Comparison of ENCODE assay signal across 8 mouse cellular contexts in genomic region chr19:44266824-44267498, GRCm38 (mm10). TPM values are rescaled to one million over a fixed set of nuclear protein-coding genes. Genes with fewer than 3 reads are reported as not detected.
DNase-seq lines count a peak whose midpoint lies in the region; ATAC-seq and TF ChIP-seq lines count a peak whose summit lies in the region.

No protein-coding gene starts in this region.

- TF ChIP-seq RAD21 in CH12.LX (IDR thresholded peaks at IDR 0.05; ENCODE audit: low read depth, low read length) = no peak; the same call in 1 of the 2 replicates

- peaks cover under 1% of the 10 kb centered on the region for H3K9me3 ChIP-seq in CH12.LX (replicated peaks; ENCODE audit: low read length)
- H3K9me3 ChIP-seq in forebrain, embryonic 11.5 days (ENCODE audit: control insufficient read depth, low read length) = no peaks in the 10 kb centered on the region
- H3K9me3 ChIP-seq in heart, embryonic 16.5 days (replicated peaks; ENCODE audit: control insufficient read depth, low read length) = no peaks in the 10 kb centered on the region
- no peaks in the 10 kb centered on the region for H3K9me3 ChIP-seq in liver, embryonic 15.5 days (replicated peaks)
- H3K9me3 ChIP-seq in neural tube, embryonic 12.5 days = no peaks in the 10 kb centered on the region

- TF ChIP-seq EP300 in CH12.LX (IDR thresholded peaks at IDR 0.05; ENCODE audit: low read length) = no peak

- TF ChIP-seq POLR2A in CH12.LX (IDR thresholded peaks at IDR 0.05; ENCODE audit: low read depth, low read length) = peak; percentile 78

- peak; percentile 98 for ATAC-seq in forebrain, embryonic 11.5 days (replicated peaks; ENCODE audit: low FRiP score)
- ATAC-seq in heart, embryonic 16.5 days (replicated peaks; ENCODE audit: extremely low read depth, insufficient read depth, low FRiP score) = peak; percentile 97
- ATAC-seq in liver, embryonic 15.5 days (ENCODE audit: insufficient read depth) = peak; percentile 97
- peak; percentile 97 for ATAC-seq in neural tube, embryonic 12.5 days (ENCODE audit: low FRiP score, low read depth)

- in situ Hi-C loops in CH12.LX (cut with MboI; ENCODE audit: low pct_ligation_motif_present, low pct_unique_long_range_greater_than_20kb, low sequenced_read_pairs) = no loop called here

- H3K79me2 ChIP-seq in CH12.LX (replicated peaks; ENCODE audit: control insufficient read depth, extremely low read depth, insufficient read depth, poor library complexity, severe bottlenecking) = no peaks in the 10 kb centered on the region

- peak overlapping the region; percentile 62 to 72 (median 63) for H3K4me3 ChIP-seq in CH12.LX (replicated peaks in 1 of 3; ENCODE audit: low read depth in 2 of 3, low read length in 2 of 3, poor library complexity in 1 of 3)
- H3K4me3 ChIP-seq in forebrain, embryonic 11.5 days (ENCODE audit: low read depth, low read length) = peak overlapping the region; percentile 45
- H3K4me3 ChIP-seq in heart, embryonic 16.5 days (ENCODE audit: low read length) = peak overlapping the region; percentile 77
- peak overlapping the region; percentile 68 for H3K4me3 ChIP-seq in liver, embryonic 15.5 days (replicated peaks)
- H3K4me3 ChIP-seq in neural tube, embryonic 12.5 days = peak overlapping the region; percentile 51

- no peaks in the 10 kb centered on the region for H3K27me3 ChIP-seq in CH12.LX (replicated peaks)
- no peaks in the 10 kb centered on the region for H3K27me3 ChIP-seq in forebrain, embryonic 11.5 days (ENCODE audit: control insufficient read depth, insufficient read depth, low read length)
- H3K27me3 ChIP-seq in heart, embryonic 16.5 days (ENCODE audit: control insufficient read depth, insufficient read depth, low read length) = no peaks in the 10 kb centered on the region
- 0 out of 2 replicates have a peak, but pooled peaks cover 6% of the 10 kb centered on the region for H3K27me3 ChIP-seq in liver, embryonic 15.5 days
- no peaks in the 10 kb centered on the region for H3K27me3 ChIP-seq in neural tube, embryonic 12.5 days (replicated peaks)

- WGBS in forebrain, embryonic 11.5 days = under 1% methylated on average over 43 of the region's 43 CpGs
- under 1% methylated on average over 43 of the region's 43 CpGs for WGBS in heart, embryonic 16.5 days
- WGBS in liver, embryonic 15.5 days (ENCODE audit: insufficient replicate concordance) = under 1% methylated on average over 43 of the region's 43 CpGs
- under 1% methylated on average over 43 of the region's 43 CpGs for WGBS in neural tube, embryonic 12.5 days

- dilution Hi-C loops in CH12.LX (cut with MboI; ENCODE audit: extremely low pct_ligation_motif_present, extremely low pct_unique_long_range_greater_than_20kb, low sequenced_read_pairs) = no loop called here

- peak overlapping the region; percentile 78 for H3K27ac ChIP-seq in CH12.LX (ENCODE audit: insufficient read depth, low read depth)
- H3K27ac ChIP-seq in forebrain, embryonic 11.5 days (ENCODE audit: low read depth, low read length) = peak overlapping the region; percentile 93
- H3K27ac ChIP-seq in heart, embryonic 16.5 days (ENCODE audit: low read length) = peak overlapping the region; percentile 98
- H3K27ac ChIP-seq in liver, embryonic 15.5 days (replicated peaks) = peak overlapping the region; percentile 98
- peak overlapping the region; percentile 91 for H3K27ac ChIP-seq in neural tube, embryonic 12.5 days

- peaks cover 17 to 47% of the 10 kb centered on the region in 2 experiments for H3K4me1 ChIP-seq in CH12.LX (ENCODE audit: control insufficient read depth in 1 of 2, insufficient read depth in 2 of 2)
- H3K4me1 ChIP-seq in forebrain, embryonic 11.5 days (replicated peaks; ENCODE audit: control insufficient read depth, insufficient read depth, low read length) = peaks cover 8% of the 10 kb centered on the region; the same call in 1 of the 2 replicates
- peaks cover 10% of the 10 kb centered on the region for H3K4me1 ChIP-seq in heart, embryonic 16.5 days (ENCODE audit: control insufficient read depth, insufficient read depth, low read length)
- peaks cover 42% of the 10 kb centered on the region for H3K4me1 ChIP-seq in liver, embryonic 15.5 days (replicated peaks)
- H3K4me1 ChIP-seq in neural tube, embryonic 12.5 days = peaks cover 24% of the 10 kb centered on the region

- H3K9ac ChIP-seq in CH12.LX (ENCODE audit: insufficient read depth, low read depth) = peak overlapping the region; percentile 74
- H3K9ac ChIP-seq in forebrain, embryonic 11.5 days (ENCODE audit: low read length) = peak overlapping the region; percentile 74
- H3K9ac ChIP-seq in heart, embryonic 16.5 days (ENCODE audit: low read length) = peak overlapping the region; percentile 85
- peak overlapping the region; percentile 76 for H3K9ac ChIP-seq in liver, embryonic 15.5 days
- peak overlapping the region; percentile 71 for H3K9ac ChIP-seq in neural tube, embryonic 12.5 days

- no peak for TF ChIP-seq CTCF in CH12.LX (conservative IDR thresholded peaks at IDR 0.05 in 1 of 2, IDR thresholded peaks at IDR 0.05 in 1 of 2; ENCODE audit: low read depth in 2 of 2, low read length in 2 of 2)

- peaks cover 3 to 7% of the 10 kb centered on the region in 2 experiments for H3K36me3 ChIP-seq in CH12.LX (replicated peaks in 1 of 2; ENCODE audit: control insufficient read depth in 1 of 2, insufficient read depth in 1 of 2, low read length in 1 of 2)
- no peaks in the 10 kb centered on the region for H3K36me3 ChIP-seq in forebrain, embryonic 11.5 days (ENCODE audit: control insufficient read depth, insufficient read depth, low read length)
- no peaks in the 10 kb centered on the region for H3K36me3 ChIP-seq in heart, embryonic 16.5 days (ENCODE audit: control insufficient read depth, insufficient read depth)
- H3K36me3 ChIP-seq in liver, embryonic 15.5 days (replicated peaks) = no peaks in the 10 kb centered on the region
- H3K36me3 ChIP-seq in neural tube, embryonic 12.5 days = no peaks in the 10 kb centered on the region

- H3K4me2 ChIP-seq in CH12.LX (ENCODE audit: insufficient read depth, low read depth, poor library complexity, severe bottlenecking) = peak overlapping the region; percentile 92
- H3K4me2 ChIP-seq in forebrain, embryonic 11.5 days (ENCODE audit: low read depth, low read length, severe bottlenecking) = peak overlapping the region; percentile 81
- H3K4me2 ChIP-seq in heart, embryonic 16.5 days (ENCODE audit: low read depth, low read length) = peak overlapping the region; percentile 95
- peak overlapping the region; percentile 94 for H3K4me2 ChIP-seq in liver, embryonic 15.5 days
- peak overlapping the region; percentile 82 for H3K4me2 ChIP-seq in neural tube, embryonic 12.5 days (replicated peaks)

- DNase-seq in CH12.LX (ENCODE audit: extremely low read depth) = peak; percentile 92
- DNase-seq in c-Kit-positive CD71-positive TER-119-negative erythroid progenitor cells, embryonic 14.5 days (ENCODE audit: low read depth) = peak; percentile 88
- peak; percentile 95 for DNase-seq in forebrain, embryonic 11.5 days (ENCODE audit: low spot score)
- peak; percentile 79 to 85 for DNase-seq in kidney, postnatal 36 days
- DNase-seq in telencephalon, adult 2 months (ENCODE audit: low read depth, low spot score) = peak; percentile 88

TF ChIP-seq in CH12.LX, 34 proteins besides CTCF, POLR2A, EP300 and RAD21 (continues in another document):
- 0 out of 2 replicates have a peak, but pooled peaks have one; percentile 72 for TF ChIP-seq RCOR1 (conservative IDR thresholded peaks at IDR 0.05; ENCODE audit: low read depth, low read length)
- TF ChIP-seq MAZ (IDR thresholded peaks at IDR 0.05; ENCODE audit: low read depth, low read length) = peak; percentile 55; the same call in 1 of the 2 replicates
- TF ChIP-seq HCFC1 (IDR thresholded peaks at IDR 0.05; ENCODE audit: low read depth, low read length) = peak; percentile 28
- peak; percentile 71 for TF ChIP-seq NRF1 (IDR thresholded peaks at IDR 0.05; ENCODE audit: low read depth, low read length)
- 0 out of 2 replicates have a peak, but pooled peaks have one; percentile 52 for TF ChIP-seq TBP (conservative IDR thresholded peaks at IDR 0.05; ENCODE audit: low read depth, low read length)
- TF ChIP-seq ZNF384 (IDR thresholded peaks at IDR 0.05; ENCODE audit: low read depth, low read length) = no peak
- TF ChIP-seq JUND (conservative IDR thresholded peaks at IDR 0.05; ENCODE audit: low read depth, low read length) = no peak
- no peak for TF ChIP-seq JUN (IDR thresholded peaks at IDR 0.05; ENCODE audit: insufficient read depth, low read depth, low read length)
- no peak for TF ChIP-seq ZC3H11A (IDR thresholded peaks at IDR 0.05; ENCODE audit: low read depth, low read length)
- TF ChIP-seq E2F4 (IDR thresholded peaks at IDR 0.05; ENCODE audit: insufficient replicate concordance, low read depth, low read length) = no peak
- TF ChIP-seq SIN3A (IDR thresholded peaks at IDR 0.05; ENCODE audit: low read length) = no peak; the same call in 1 of the 2 replicates
- peak; percentile 51; the same call in 1 of the 2 replicates for TF ChIP-seq CHD1 (IDR thresholded peaks at IDR 0.05; ENCODE audit: low read depth, low read length)
- TF ChIP-seq UBTF (IDR thresholded peaks at IDR 0.05; ENCODE audit: low read depth, low read length) = no peak
- TF ChIP-seq MEF2A (IDR thresholded peaks at IDR 0.05; ENCODE audit: borderline replicate concordance, low read depth, low read length) = 0 out of 2 replicates have a peak, but pooled peaks have one; percentile 12
- TF ChIP-seq ETS1 (conservative IDR thresholded peaks at IDR 0.05; ENCODE audit: low read depth, low read length) = peak; percentile 1; the same call in 1 of the 2 replicates
- TF ChIP-seq ZKSCAN1 (IDR thresholded peaks at IDR 0.05; ENCODE audit: borderline replicate concordance, low read depth, low read length) = no peak
- TF ChIP-seq USF1 (IDR thresholded peaks at IDR 0.05; ENCODE audit: low read depth, low read length) = peak; percentile 81
- TF ChIP-seq MAFK (IDR thresholded peaks at IDR 0.05; ENCODE audit: insufficient replicate concordance, low read length) = peak; percentile 85; the same call in 1 of the 2 replicates
- TF ChIP-seq MYC (IDR thresholded peaks at IDR 0.05; ENCODE audit: low read depth, low read length) = no peak
- no peak for TF ChIP-seq PAX5 (IDR thresholded peaks at IDR 0.05; ENCODE audit: low read length)
- peak; percentile 64; the same call in 1 of the 2 replicates for TF ChIP-seq NELFE (IDR thresholded peaks at IDR 0.05; ENCODE audit: low read depth, low read length)
- TF ChIP-seq MAX (IDR thresholded peaks at IDR 0.05; ENCODE audit: low read length) = no peak; the same call in 1 of the 2 replicates

RNA-seq across cellular contexts. Expression of gene Scd2, which starts 26.5 kb away (rescaled TPM):
- 204 and 212 TPM in 2 replicates for total RNA-seq in CH12.LX (2012; rRNA removed)
- total RNA-seq in CH12.LX (2014; rRNA removed) = 123 and 205 TPM in 2 replicates
- polyA plus RNA-seq in CH12.LX (2012; ENCODE audit: insufficient read length, low read depth) = 274 and 408 TPM in 2 replicates
- 433 and 466 TPM in 2 replicates for polyA plus RNA-seq in forebrain, embryonic 11.5 days (2014; fragmentation: Nextera tagmentation; extraction: Ambion mirVana)
- polyA plus RNA-seq in heart, embryonic 16.5 days (2015; fragmentation: Nextera tagmentation; extraction: Ambion mirVana) = 134 and 148 TPM in 2 replicates
- 108 and 124 TPM in 2 replicates for polyA plus RNA-seq in liver, embryonic 15.5 days (2015; fragmentation: Nextera tagmentation; extraction: Ambion mirVana)
- 353 and 371 TPM in 2 replicates for polyA plus RNA-seq in neural tube, embryonic 12.5 days (2016; fragmentation: Nextera tagmentation; extraction: Ambion mirVana)

Comparison
In these comparisons a context has a peak if more than half of its experiments do, and no peak if none do; other contexts are left out.
1. Peak in every context shown above with its lines: DNase-seq, ATAC-seq, H3K4me3 ChIP-seq and H3K27ac ChIP-seq.